Mouse (Mus musculus): ENCODE measurements around the gene Ccl20. TPM values are rescaled to one million over a fixed set of nuclear protein-coding genes. Genes with fewer than 3 reads are reported as not detected.

Ccl20 gene
- polyA plus RNA-seq, 2 experiments = 0.13 TPM; not detected in 1

- WGBS = 31% methylated on average over 3 of the region's 3 CpGs
- ATAC-seq (ENCODE audit: low FRiP score, low read depth) (no peak), DNase-seq (ENCODE audit: low spot score) (peak; percentile 66)
- H3K27ac ChIP-seq (replicated peaks; ENCODE audit: low read depth, low read length) = no peak overlapping the region
- no peak overlapping the region for H3K4me2 ChIP-seq (replicated peaks; ENCODE audit: low read depth, low read length, severe bottlenecking)
- H3K36me3 ChIP-seq (ENCODE audit: control insufficient read depth, insufficient read depth, low read length) = no peaks in the 10 kb centered on the region
- no peak for TF ChIP-seq POLR2A (IDR thresholded peaks at IDR 0.05; ENCODE audit: borderline replicate concordance, extremely low read depth, insufficient read depth, insufficient read length)
- H3K9ac ChIP-seq (ENCODE audit: low read depth, low read length, severe bottlenecking) = no peak overlapping the region
- no peaks in the 10 kb centered on the region for H3K27me3 ChIP-seq (ENCODE audit: control insufficient read depth, insufficient read depth, low read length)
- H3K4me3 ChIP-seq (replicated peaks; ENCODE audit: low read length) = no peak overlapping the region
- H3K9me3 ChIP-seq (ENCODE audit: control insufficient read depth, low read length) = no peaks in the 10 kb centered on the region
- 0 out of 2 replicates have a peak, but pooled peaks cover 3% of the 10 kb centered on the region for H3K4me1 ChIP-seq (ENCODE audit: control insufficient read depth, insufficient read depth, low read length)
Measured at GRCm38 (mm10) chr1:83101891-83102290, 14.7 kb upstream of the Ccl20 start.

DNA sequence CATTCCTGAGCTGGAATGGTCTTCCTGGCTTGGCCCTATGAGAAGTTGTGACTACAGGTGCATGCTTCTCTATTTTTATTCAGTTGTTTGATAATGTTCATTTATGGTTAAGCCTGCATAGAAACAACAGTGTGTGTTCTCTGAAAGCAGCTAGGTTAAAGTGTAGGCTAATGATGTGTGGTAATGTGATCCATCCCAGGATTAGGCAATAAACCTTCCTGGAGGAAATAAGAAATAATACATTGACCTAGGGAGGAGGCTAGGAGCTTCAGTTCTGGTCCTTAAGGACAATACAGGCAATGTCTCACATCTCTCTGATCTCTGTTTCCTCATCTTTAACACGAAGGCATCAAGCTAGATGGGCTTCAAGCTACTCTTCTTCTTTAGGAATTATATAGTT, 11.1 kb upstream of the Ccl20 start:
- no peak overlapping the region for H3K4me2 ChIP-seq (replicated peaks; ENCODE audit: low read depth, low read length, severe bottlenecking)
- H3K27ac ChIP-seq (replicated peaks; ENCODE audit: low read depth, low read length) = no peak overlapping the region
- no peaks in the 10 kb centered on the region for H3K27me3 ChIP-seq (ENCODE audit: control insufficient read depth, insufficient read depth, low read length)
- no peak overlapping the region for H3K4me3 ChIP-seq (replicated peaks; ENCODE audit: low read length)
- TF ChIP-seq POLR2A (IDR thresholded peaks at IDR 0.05; ENCODE audit: borderline replicate concordance, extremely low read depth, insufficient read depth, insufficient read length) = no peak
- H3K9ac ChIP-seq (ENCODE audit: low read depth, low read length, severe bottlenecking) = no peak overlapping the region
- no peaks in the 10 kb centered on the region for H3K9me3 ChIP-seq (ENCODE audit: control insufficient read depth, low read length)
- WGBS = 59% methylated on average over 1 of the region's 1 CpGs
- no peak for ATAC-seq (ENCODE audit: low FRiP score, low read depth)
- no peaks in the 10 kb centered on the region for H3K36me3 ChIP-seq (ENCODE audit: control insufficient read depth, insufficient read depth, low read length)
- DNase-seq (ENCODE audit: low spot score) = no peak
- 0 out of 2 replicates have a peak, but pooled peaks cover 3% of the 10 kb centered on the region for H3K4me1 ChIP-seq (ENCODE audit: control insufficient read depth, insufficient read depth, low read length)

DNA sequence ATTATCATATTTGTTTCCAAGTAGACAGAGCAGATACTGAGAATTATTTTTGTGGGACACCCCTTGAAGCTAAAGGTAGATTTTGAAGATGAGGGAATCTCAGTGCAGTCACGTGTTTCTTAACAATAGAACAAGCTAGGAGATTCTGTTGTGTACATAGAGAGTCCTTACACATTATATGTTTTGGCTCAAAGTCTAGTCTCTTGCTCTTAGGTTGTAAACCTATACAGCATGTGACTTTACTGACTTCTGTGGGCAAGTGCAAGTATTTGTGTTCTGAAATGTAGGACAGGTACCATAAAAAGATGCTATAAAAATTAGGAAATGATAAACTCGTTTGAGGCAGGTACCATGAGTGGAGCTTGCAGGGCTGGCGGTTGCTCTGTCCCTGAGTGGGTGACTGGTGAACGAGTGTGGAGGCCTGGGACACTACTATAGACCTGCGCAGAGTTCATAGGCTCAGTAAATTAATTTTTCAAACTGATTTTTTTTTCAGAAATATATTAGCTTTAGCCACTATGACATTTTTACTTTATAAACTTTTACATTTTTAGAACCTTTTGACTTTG, 9.1 kb upstream of the Ccl20 start:
- H3K27me3 ChIP-seq (ENCODE audit: control insufficient read depth, insufficient read depth, low read length) = no peaks in the 10 kb centered on the region
- no peak overlapping the region for H3K27ac ChIP-seq (replicated peaks; ENCODE audit: low read depth, low read length)
- 72% methylated on average over 5 of the region's 5 CpGs for WGBS
- no peak overlapping the region for H3K9ac ChIP-seq (ENCODE audit: low read depth, low read length, severe bottlenecking)
- no peak for ATAC-seq (ENCODE audit: low FRiP score, low read depth)
- no peak for TF ChIP-seq POLR2A (IDR thresholded peaks at IDR 0.05; ENCODE audit: borderline replicate concordance, extremely low read depth, insufficient read depth, insufficient read length)
- H3K4me2 ChIP-seq (replicated peaks; ENCODE audit: low read depth, low read length, severe bottlenecking) = no peak overlapping the region
- H3K9me3 ChIP-seq (ENCODE audit: control insufficient read depth, low read length) = no peaks in the 10 kb centered on the region
- no peak overlapping the region for H3K4me3 ChIP-seq (replicated peaks; ENCODE audit: low read length)
- H3K36me3 ChIP-seq (ENCODE audit: control insufficient read depth, insufficient read depth, low read length) = no peaks in the 10 kb centered on the region
- no peaks in the 10 kb centered on the region for H3K4me1 ChIP-seq (ENCODE audit: control insufficient read depth, insufficient read depth, low read length)
- DNase-seq (ENCODE audit: low spot score) = no peak

- Histone ChIP-seq H3K4me1 (ENCODE audit: control insufficient read depth, insufficient read depth, low read length) (no peaks in the 10 kb centered on the region), H3K27ac (replicated peaks; ENCODE audit: low read depth, low read length) (no peak overlapping the region), H3K9ac (ENCODE audit: low read depth, low read length, severe bottlenecking) (no peak overlapping the region), H3K27me3 (ENCODE audit: control insufficient read depth, insufficient read depth, low read length) (no peaks in the 10 kb centered on the region), H3K4me2 (replicated peaks; ENCODE audit: low read depth, low read length, severe bottlenecking) (no peak overlapping the region), H3K4me3 (replicated peaks; ENCODE audit: low read length) (no peak overlapping the region), H3K9me3 (ENCODE audit: control insufficient read depth, low read length) (no peaks in the 10 kb centered on the region), H3K36me3 (ENCODE audit: control insufficient read depth, insufficient read depth, low read length) (no peaks in the 10 kb centered on the region)
- DNase-seq (ENCODE audit: low spot score) = no peak
- no peak for ATAC-seq (ENCODE audit: low FRiP score, low read depth)
- no peak for TF ChIP-seq POLR2A (IDR thresholded peaks at IDR 0.05; ENCODE audit: borderline replicate concordance, extremely low read depth, insufficient read depth, insufficient read length)
Measured at GRCm38 (mm10) chr1:83110992-83111391, 5.6 kb upstream of the Ccl20 start.

- Histone ChIP-seq H3K27ac (replicated peaks; ENCODE audit: low read depth, low read length) (no peak overlapping the region), H3K4me3 (replicated peaks; ENCODE audit: low read length) (no peak overlapping the region), H3K4me1 (ENCODE audit: control insufficient read depth, insufficient read depth, low read length) (no peaks in the 10 kb centered on the region), H3K36me3 (ENCODE audit: control insufficient read depth, insufficient read depth, low read length) (no peaks in the 10 kb centered on the region), H3K9me3 (ENCODE audit: control insufficient read depth, low read length) (no peaks in the 10 kb centered on the region), H3K27me3 (ENCODE audit: control insufficient read depth, insufficient read depth, low read length) (no peaks in the 10 kb centered on the region), H3K4me2 (replicated peaks; ENCODE audit: low read depth, low read length, severe bottlenecking) (no peak overlapping the region), H3K9ac (ENCODE audit: low read depth, low read length, severe bottlenecking) (no peak overlapping the region)
- WGBS = 70% methylated on average over 5 of the region's 5 CpGs
- ATAC-seq (ENCODE audit: low FRiP score, low read depth) (no peak), DNase-seq (ENCODE audit: low spot score) (no peak)
- no peak for TF ChIP-seq POLR2A (IDR thresholded peaks at IDR 0.05; ENCODE audit: borderline replicate concordance, extremely low read depth, insufficient read depth, insufficient read length)
Measured at GRCm38 (mm10) chr1:83111726-83112125, 4.8 kb upstream of the Ccl20 start.

- no peak for TF ChIP-seq POLR2A (IDR thresholded peaks at IDR 0.05; ENCODE audit: borderline replicate concordance, extremely low read depth, insufficient read depth, insufficient read length)
- Histone ChIP-seq H3K4me3 (replicated peaks; ENCODE audit: low read length) (no peak overlapping the region), H3K36me3 (ENCODE audit: control insufficient read depth, insufficient read depth, low read length) (no peaks in the 10 kb centered on the region), H3K9ac (ENCODE audit: low read depth, low read length, severe bottlenecking) (no peak overlapping the region), H3K4me1 (ENCODE audit: control insufficient read depth, insufficient read depth, low read length) (no peaks in the 10 kb centered on the region), H3K9me3 (ENCODE audit: control insufficient read depth, low read length) (no peaks in the 10 kb centered on the region), H3K27ac (replicated peaks; ENCODE audit: low read depth, low read length) (no peak overlapping the region), H3K27me3 (ENCODE audit: control insufficient read depth, insufficient read depth, low read length) (no peaks in the 10 kb centered on the region), H3K4me2 (replicated peaks; ENCODE audit: low read depth, low read length, severe bottlenecking) (no peak overlapping the region)
- ATAC-seq (ENCODE audit: low FRiP score, low read depth) = no peak
- WGBS = 90% methylated on average over 3 of the region's 3 CpGs
- DNase-seq (ENCODE audit: low spot score) = no peak
Measured at GRCm38 (mm10) chr1:83117217-83117616, 651 bp downstream of the Ccl20 start.
